Mouse (Mus musculus) forebrain, postnatal 0 days (tissue): ENCODE measurements at regions not wholly inside any gene's neighbourhood (a gene's known extent, or its start where the extent isn't known, plus 50 kb on each side); places are given as distances from the start of the nearest gene placed in this dataset.

Experiments used
- ATAC-seq: fragments of 200-750 bp; cut with Nextera tagmentation; 2 replicates; pipeline ENCODE4 v1.8.0; 2017; ENCODE audit warnings: mild to moderate bottlenecking, moderate library complexity
- DNase-seq: peaks from one replicate; pipeline ENCODE4 v3.0.0-alpha.2; 2015
- H3K27ac ChIP-seq: fragments of 300-500 bp; sonication (generic); 2 replicates; pipeline ENCODE4 v1.5.1; 2014; ENCODE audit warnings: low read depth, mild to moderate bottlenecking, antibody characterized with exemption, low read length, moderate library complexity, mixed read lengths
- H3K27me3 ChIP-seq: fragments of 300-500 bp; sonication (generic); 2 replicates; pipeline ENCODE4 v1.6.1; 2014; ENCODE audit warnings: mild to moderate bottlenecking, low read length, mixed read lengths; ENCODE audit not compliant: insufficient read depth
- H3K36me3 ChIP-seq: fragments of 300-500 bp; sonication (generic); 2 replicates; pipeline ENCODE4 v1.6.1; 2014; ENCODE audit warnings: mild to moderate bottlenecking, moderate library complexity; ENCODE audit not compliant: insufficient read depth
- H3K4me1 ChIP-seq: fragments of 300-500 bp; sonication (generic); 2 replicates; pipeline ENCODE4 v1.6.1; 2014; ENCODE audit warnings: antibody characterized with exemption; ENCODE audit not compliant: insufficient read depth
- H3K4me2 ChIP-seq: fragments of 300-500 bp; sonication (generic); 2 replicates; pipeline ENCODE4 v1.6.1; 2014; ENCODE audit warnings: low read depth, mild to moderate bottlenecking, moderate library complexity
- H3K4me3 ChIP-seq: fragments of 300-500 bp; sonication (generic); 2 replicates; pipeline ENCODE4 v1.5.1; 2014; ENCODE audit warnings: low read depth, low read length, mixed read lengths
- H3K9ac ChIP-seq: fragments of 300-500 bp; sonication (generic); 2 replicates; pipeline ENCODE4 v1.6.1; 2014; ENCODE audit warnings: mild to moderate bottlenecking
- H3K9me3 ChIP-seq: fragments of 300-500 bp; sonication (generic); 2 replicates; pipeline ENCODE4 v1.6.1; 2016; ENCODE audit warnings: low read length
- CTCF ChIP-seq: sonication (generic); IDR thresholded peaks from 2 replicates; pipeline ENCODE4 v1.5.1; 2016; ENCODE audit warnings: antibody characterized with exemption, control low read depth, low read depth
- WGBS: fragments of 180-500 bp; shearing (Covaris S2); extraction: QIAGEN DNeasy Blood & Tissue Kit; methylation state at CpG from one replicate; pipeline ENCODE4 v1.1.7; 2014; 5-methylcytosine and 5-hydroxymethylcytosine counted together

DNA sequence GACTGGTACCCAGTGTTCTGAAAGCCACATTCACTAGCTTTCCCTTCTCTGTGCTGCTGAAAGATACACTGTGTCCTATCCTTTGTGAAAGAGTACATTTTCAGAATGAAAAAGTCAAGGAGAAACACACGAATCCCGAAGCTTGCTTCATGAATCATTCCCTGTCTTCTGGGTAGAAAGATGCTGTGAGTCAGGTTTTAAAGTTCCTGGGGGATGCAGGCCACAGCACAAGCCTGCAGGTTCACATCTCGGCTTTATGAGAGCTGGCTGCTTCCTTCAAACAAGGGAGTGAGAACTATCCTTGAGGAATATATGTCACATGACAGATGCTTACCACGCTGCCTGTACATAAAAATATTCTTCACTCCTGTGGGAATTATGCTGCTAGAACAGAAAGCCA is 219.7 kb upstream of the Nrsn1 start:
- Histone ChIP-seq H3K4me2 (no peak overlapping the region), H3K27ac (no peak overlapping the region), H3K9me3 (no peaks in the 10 kb centered on the region), H3K9ac (no peak overlapping the region), H3K27me3 (no peaks in the 10 kb centered on the region), H3K4me1 (no peaks in the 10 kb centered on the region), H3K36me3 (no peaks in the 10 kb centered on the region), H3K4me3 (no peak overlapping the region)
- DNase-seq (no peak), ATAC-seq (no peak)
- no peak for TF ChIP-seq CTCF
- 73% methylated on average over 4 of the region's 4 CpGs for WGBS

DNA sequence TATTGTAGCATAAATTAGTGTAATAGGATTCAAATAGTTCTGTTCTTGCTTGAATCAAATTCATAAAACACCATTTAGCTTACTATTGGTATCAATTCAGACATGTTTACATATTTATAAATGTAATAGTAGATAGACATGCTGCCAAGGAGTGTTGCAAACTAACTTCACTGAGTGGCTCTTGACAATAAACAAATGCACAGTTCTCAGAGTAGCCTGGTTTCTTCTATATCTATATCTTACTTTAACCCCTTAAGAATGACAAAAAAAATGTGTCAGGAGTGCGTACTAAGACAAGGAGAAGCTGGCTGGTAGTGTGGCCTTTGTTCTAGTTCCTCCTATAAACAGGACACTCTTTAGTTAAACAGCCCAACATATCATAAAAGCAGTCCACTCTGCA is 213.0 kb upstream of the Nrsn1 start:
- no peak overlapping the region for H3K9ac ChIP-seq
- WGBS: 94% methylated on average over 1 of the region's 1 CpGs

DNA sequence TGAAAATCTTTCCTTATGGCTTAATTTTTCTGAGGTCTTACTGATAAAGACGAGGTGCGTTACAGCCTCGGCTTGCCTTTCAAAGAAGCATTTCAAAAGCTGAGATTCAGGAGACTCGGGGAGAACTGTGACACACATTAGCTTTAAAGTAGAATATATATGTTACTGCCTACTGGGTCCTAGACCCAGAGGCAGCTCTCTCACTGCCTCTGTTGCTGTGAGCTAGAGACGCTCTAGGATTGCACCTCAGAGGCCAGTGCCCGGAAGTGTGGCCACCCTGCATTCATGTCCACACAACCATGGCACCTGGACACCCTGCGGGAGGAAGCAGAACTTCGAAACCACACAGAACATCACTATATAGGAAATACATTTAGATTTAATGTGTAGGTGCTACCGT is 181.6 kb upstream of the Nrsn1 start:
- no peak for TF ChIP-seq CTCF
- peak; percentile 61 for ATAC-seq
- no peaks in the 10 kb centered on the region for H3K4me1 ChIP-seq
- no peaks in the 10 kb centered on the region for H3K27me3 ChIP-seq
- peak overlapping the region; percentile 11; the same call in 1 of the 2 replicates for H3K27ac ChIP-seq
- no peak overlapping the region for H3K4me3 ChIP-seq
- no peaks in the 10 kb centered on the region for H3K36me3 ChIP-seq
- H3K9me3 ChIP-seq: no peaks in the 10 kb centered on the region
- H3K4me2 ChIP-seq: no peak overlapping the region
- H3K9ac ChIP-seq: 0 out of 2 replicates have a peak overlapping the region, but pooled peaks have one; percentile 22
- 55% methylated on average over 9 of the region's 9 CpGs for WGBS
- DNase-seq: no peak

More for the DNA sequence above, 213.0 kb upstream of the Nrsn1 start:
- H3K4me2 ChIP-seq: no peak overlapping the region
- no peaks in the 10 kb centered on the region for H3K4me1 ChIP-seq
- no peak for TF ChIP-seq CTCF
- DNase-seq (no peak), ATAC-seq (no peak)
- no peaks in the 10 kb centered on the region for H3K9me3 ChIP-seq
- no peak overlapping the region for H3K27ac ChIP-seq
- no peak overlapping the region for H3K4me3 ChIP-seq
- no peaks in the 10 kb centered on the region for H3K36me3 ChIP-seq
- no peaks in the 10 kb centered on the region for H3K27me3 ChIP-seq

DNA sequence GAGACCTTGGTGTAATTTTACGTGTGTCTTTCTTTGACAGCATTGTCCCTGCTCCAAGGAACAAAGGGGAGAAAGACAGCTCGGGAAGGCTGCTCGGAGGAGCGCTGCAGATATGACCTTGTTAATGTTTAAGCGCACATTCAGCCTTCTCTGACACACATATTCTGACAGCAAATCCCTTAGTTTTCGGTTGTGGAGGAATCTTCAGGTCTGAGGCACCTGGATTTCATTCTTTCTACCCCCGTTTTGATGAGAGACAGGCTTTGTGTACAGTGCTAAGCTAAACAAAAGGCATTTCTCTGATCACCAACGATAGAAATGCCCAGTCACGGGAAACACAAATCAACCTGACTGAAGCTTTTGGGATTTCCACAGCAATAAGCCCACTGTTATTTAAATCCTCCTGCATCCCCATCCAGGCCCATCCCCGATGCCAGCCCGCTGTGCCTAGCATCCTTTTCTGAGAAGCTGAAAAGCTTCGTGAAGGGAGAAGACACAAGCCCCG is 181.1 kb upstream of the Nrsn1 start:
- H3K4me2 ChIP-seq: no peak overlapping the region
- H3K27ac ChIP-seq: peak overlapping the region; percentile 11
- ATAC-seq (peak; percentile 58), DNase-seq (peak; percentile 57)
- H3K4me3 ChIP-seq: no peak overlapping the region
- 0 out of 2 replicates have a peak overlapping the region, but pooled peaks have one; percentile 22 for H3K9ac ChIP-seq
- H3K27me3 ChIP-seq: no peaks in the 10 kb centered on the region
- H3K36me3 ChIP-seq: no peaks in the 10 kb centered on the region
- H3K4me1 ChIP-seq: no peaks in the 10 kb centered on the region
- WGBS: 14% methylated on average over 13 of the region's 13 CpGs
- TF ChIP-seq CTCF: no peak
- H3K9me3 ChIP-seq: no peaks in the 10 kb centered on the region

GRCm38 (mm10) chr13:25429701-25430418 is 159.6 kb upstream of the Nrsn1 start:
- ATAC-seq (peak; percentile 8; the same call in 1 of the 2 replicates), DNase-seq (no peak)
- no peak for TF ChIP-seq CTCF
- H3K4me2 ChIP-seq: no peak overlapping the region
- 61% methylated on average over 6 of the region's 6 CpGs for WGBS
- no peak overlapping the region for H3K4me3 ChIP-seq
- no peaks in the 10 kb centered on the region for H3K27me3 ChIP-seq
- H3K9me3 ChIP-seq: no peaks in the 10 kb centered on the region
- no peaks in the 10 kb centered on the region for H3K4me1 ChIP-seq
- H3K36me3 ChIP-seq: no peaks in the 10 kb centered on the region
- H3K9ac ChIP-seq: no peak overlapping the region
- H3K27ac ChIP-seq: no peak overlapping the region

GRCm38 (mm10) chr13:25403182-25403795 is 133.0 kb upstream of the Nrsn1 start:
- DNase-seq (peak; percentile 29), ATAC-seq (peak; percentile 49)
- WGBS: 13% methylated on average over 3 of the region's 3 CpGs
- H3K9ac ChIP-seq: no peak overlapping the region
- peaks cover 10% of the 10 kb centered on the region; the same call in 1 of the 2 replicates for H3K4me1 ChIP-seq
- H3K27ac ChIP-seq: 0 out of 2 replicates have a peak overlapping the region, but pooled peaks have one; percentile 9
- no peaks in the 10 kb centered on the region for H3K27me3 ChIP-seq
- TF ChIP-seq CTCF: no peak
- H3K9me3 ChIP-seq: no peaks in the 10 kb centered on the region
- H3K36me3 ChIP-seq: no peaks in the 10 kb centered on the region
- no peak overlapping the region for H3K4me2 ChIP-seq
- no peak overlapping the region for H3K4me3 ChIP-seq

DNA sequence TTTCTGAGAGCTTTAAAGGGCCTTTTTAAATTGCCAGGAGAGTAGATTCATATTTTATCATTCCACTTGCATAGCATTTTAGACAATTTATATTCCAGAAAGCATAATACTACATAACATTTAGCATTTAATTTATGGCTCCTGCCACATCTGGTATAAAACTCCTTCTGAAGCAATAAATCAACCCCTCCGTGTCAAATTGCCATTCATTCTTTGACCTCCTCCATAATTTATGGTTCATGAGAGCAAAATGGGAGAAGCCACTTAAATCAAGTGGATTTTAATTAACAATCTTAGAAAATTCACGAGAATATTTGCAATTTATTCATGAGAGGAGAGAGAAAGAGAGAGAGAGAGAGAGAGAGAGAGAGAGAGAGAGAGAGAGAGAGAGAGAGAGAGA is 132.4 kb upstream of the Nrsn1 start:
- Histone ChIP-seq H3K4me2 (no peak overlapping the region), H3K4me3 (no peak overlapping the region), H3K9ac (no peak overlapping the region), H3K4me1 (peaks cover 10% of the 10 kb centered on the region; the same call in 1 of the 2 replicates), H3K9me3 (no peaks in the 10 kb centered on the region), H3K27ac (peak overlapping the region; percentile 40; the same call in 1 of the 2 replicates), H3K27me3 (no peaks in the 10 kb centered on the region), H3K36me3 (no peaks in the 10 kb centered on the region)
- 7% methylated on average over 2 of the region's 2 CpGs for WGBS
- TF ChIP-seq CTCF: no peak
- no peak for ATAC-seq
- no peak for DNase-seq
